Mouse (Mus musculus) G1E (cell line): ENCODE measurements at regions not wholly inside any gene's neighbourhood (a gene's known extent, or its start where the extent isn't known, plus 50 kb on each side); places are given as distances from the start of the nearest gene placed in this dataset.
"Not testable (repeated sequence)": the region's sequence is repeated elsewhere in the genome, so short reads cannot be mapped to it uniquely, and the experiment has no call there.

Experiments used
- ATAC-seq: 2 replicates; pipeline ENCODE4 v1.8.0; 2016; ENCODE audit warnings: mild to moderate bottlenecking; ENCODE audit not compliant: insufficient number of reproducible peaks, poor library complexity, low FRiP score, severe bottlenecking; ENCODE audit errors: extremely low read depth
- DNase-seq: peaks from one replicate; pipeline ENCODE4 v3.0.0; 2012; ENCODE audit warnings: low spot score
- H3K27me3 ChIP-seq: 2 replicates; pipeline ENCODE4 v1.6.1; 2012; ENCODE audit warnings: mild to moderate bottlenecking, low read length, inconsistent platforms; ENCODE audit not compliant: insufficient read depth
- H3K36me3 ChIP-seq: replicated peaks from 2 replicates; pipeline ENCODE3; 2012; ENCODE audit warnings: mild to moderate bottlenecking, inconsistent platforms
- H3K4me1 ChIP-seq: 2 replicates; pipeline ENCODE4 v1.6.1; 2012; ENCODE audit warnings: low read depth, low read length, inconsistent platforms, mixed read lengths; ENCODE audit not compliant: insufficient read depth
- H3K4me3 ChIP-seq: 2 replicates; pipeline ENCODE4 v1.5.1; 2012; ENCODE audit warnings: low read depth, mild to moderate bottlenecking, inconsistent platforms, low read length, moderate library complexity, mixed read lengths
- H3K9me3 ChIP-seq: replicated peaks from 2 replicates; pipeline ENCODE4 v1.6.1; 2012; ENCODE audit warnings: inconsistent platforms
- CTCF ChIP-seq: IDR thresholded peaks from 2 replicates; pipeline ENCODE4 v1.5.1; 2012; ENCODE audit warnings: low read depth, low read length, inconsistent platforms, mixed read lengths
- GATA1 ChIP-seq: IDR thresholded peaks from 2 replicates; pipeline ENCODE4 v1.6.1; 2012; ENCODE audit warnings: borderline replicate concordance, low read length, inconsistent platforms, mixed read lengths
- GATA2 ChIP-seq: IDR thresholded peaks from 2 replicates; pipeline ENCODE4 v1.6.1; 2012; ENCODE audit warnings: low read depth, low read length, inconsistent platforms, borderline replicate concordance
- POLR2AphosphoS5 ChIP-seq: IDR thresholded peaks from 2 replicates; pipeline ENCODE4 v1.6.1; 2012; ENCODE audit warnings: low read depth, low read length, inconsistent platforms; ENCODE audit not compliant: insufficient replicate concordance
- TAL1 ChIP-seq: conservative IDR thresholded peaks from 2 replicates; pipeline ENCODE4 v1.6.1; 2012; ENCODE audit warnings: low read depth, low read length, inconsistent platforms, mixed read lengths

GRCm38 (mm10) chr13:57055409-57056195 is 159.8 kb upstream of the Trpc7 start:
- no peak for TF ChIP-seq GATA1
- no peak for TF ChIP-seq GATA2
- TF ChIP-seq POLR2AphosphoS5: no peak
- no peak for TF ChIP-seq CTCF
- no peak for TF ChIP-seq TAL1
- ATAC-seq (no peak), DNase-seq (no peak)
- no peak overlapping the region for H3K4me3 ChIP-seq
- H3K27me3 ChIP-seq: no peaks in the 10 kb centered on the region
- no peaks in the 10 kb centered on the region for H3K4me1 ChIP-seq
- H3K9me3 ChIP-seq: peaks cover 62% of the 10 kb centered on the region
- no peaks in the 10 kb centered on the region for H3K36me3 ChIP-seq

- Histone ChIP-seq H3K9me3 (peaks cover 65% of the 10 kb centered on the region), H3K4me1 (no peaks in the 10 kb centered on the region), H3K4me3 (no peak overlapping the region), H3K36me3 (no peaks in the 10 kb centered on the region), H3K27me3 (no peaks in the 10 kb centered on the region)
- no peak for DNase-seq
- ATAC-seq: no peak
- TF ChIP-seq TAL1 (no peak), CTCF (no peak), GATA1 (no peak), GATA2 (no peak), POLR2AphosphoS5 (no peak)
Observed at GRCm38 (mm10) chr13:57053361-57053760, 157.6 kb upstream of the Trpc7 start.

GRCm38 (mm10) chr13:57046130-57046529 is 150.3 kb upstream of the Trpc7 start:
- H3K4me1 ChIP-seq, H3K4me3 ChIP-seq, ATAC-seq, DNase-seq, H3K36me3 ChIP-seq, H3K27me3 ChIP-seq: not testable (repeated sequence)
- peaks cover 65% of the 10 kb centered on the region for H3K9me3 ChIP-seq

GRCm38 (mm10) chr13:57044455-57044854 is 148.7 kb upstream of the Trpc7 start:
- Histone ChIP-seq H3K4me3 (no peak overlapping the region), H3K9me3 (peaks cover 61% of the 10 kb centered on the region), H3K27me3 (no peaks in the 10 kb centered on the region), H3K4me1 (no peaks in the 10 kb centered on the region), H3K36me3 (no peaks in the 10 kb centered on the region)
- ATAC-seq (no peak), DNase-seq (no peak)
- TF ChIP-seq GATA1 (no peak), GATA2 (no peak), CTCF (no peak), POLR2AphosphoS5 (no peak), TAL1 (no peak)

GRCm38 (mm10) chr13:57043316-57043974 is 147.7 kb upstream of the Trpc7 start:
- peaks cover 66% of the 10 kb centered on the region for H3K9me3 ChIP-seq
- H3K36me3 ChIP-seq: no peaks in the 10 kb centered on the region
- DNase-seq: no peak
- TF ChIP-seq POLR2AphosphoS5 (no peak), GATA1 (no peak), TAL1 (no peak), GATA2 (no peak), CTCF (no peak)
- ATAC-seq: no peak
- no peak overlapping the region for H3K4me3 ChIP-seq
- no peaks in the 10 kb centered on the region for H3K4me1 ChIP-seq
- H3K27me3 ChIP-seq: no peaks in the 10 kb centered on the region

GRCm38 (mm10) chr13:57042514-57042913 is 146.7 kb upstream of the Trpc7 start:
- TF ChIP-seq GATA2: no peak
- no peak for TF ChIP-seq GATA1
- TF ChIP-seq TAL1: no peak
- no peak for TF ChIP-seq POLR2AphosphoS5
- no peak for TF ChIP-seq CTCF
- Histone ChIP-seq H3K9me3 (peaks cover 67% of the 10 kb centered on the region), H3K4me1 (no peaks in the 10 kb centered on the region), H3K36me3 (no peaks in the 10 kb centered on the region), H3K4me3 (no peak overlapping the region), H3K27me3 (no peaks in the 10 kb centered on the region)
- DNase-seq: no peak
- no peak for ATAC-seq
